Mouse (Mus musculus): Measurements from ENCODE around the gene Vps52.
"Not testable (repeated sequence)": the region's sequence is repeated elsewhere in the genome, so short reads cannot be mapped to it uniquely, and the experiment has no call there.

Vps52 gene

DNA sequence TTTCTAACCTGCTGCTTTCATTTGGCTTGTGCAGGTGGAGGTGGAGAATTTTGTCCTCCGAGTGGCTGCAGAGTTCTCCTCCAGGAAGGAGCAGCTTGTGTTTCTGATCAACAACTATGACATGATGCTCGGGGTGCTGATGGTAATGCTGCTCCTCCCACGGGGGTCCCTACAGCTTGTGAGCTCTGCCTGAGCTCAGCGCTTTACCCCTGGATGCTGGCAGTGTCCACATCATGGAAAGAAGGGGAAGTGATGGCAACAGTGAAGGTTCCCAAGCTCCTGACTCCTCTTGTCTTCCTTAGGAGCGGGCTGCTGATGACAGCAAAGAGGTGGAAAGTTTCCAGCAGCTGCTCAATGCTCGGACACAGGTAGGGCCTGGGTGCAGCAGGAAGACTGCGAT, 7.3 kb downstream of the Vps52 start:
- DNase-seq (ENCODE audit: inconsistent age in 2 of 2, low spot score in 1 of 2), result no peak

DNA sequence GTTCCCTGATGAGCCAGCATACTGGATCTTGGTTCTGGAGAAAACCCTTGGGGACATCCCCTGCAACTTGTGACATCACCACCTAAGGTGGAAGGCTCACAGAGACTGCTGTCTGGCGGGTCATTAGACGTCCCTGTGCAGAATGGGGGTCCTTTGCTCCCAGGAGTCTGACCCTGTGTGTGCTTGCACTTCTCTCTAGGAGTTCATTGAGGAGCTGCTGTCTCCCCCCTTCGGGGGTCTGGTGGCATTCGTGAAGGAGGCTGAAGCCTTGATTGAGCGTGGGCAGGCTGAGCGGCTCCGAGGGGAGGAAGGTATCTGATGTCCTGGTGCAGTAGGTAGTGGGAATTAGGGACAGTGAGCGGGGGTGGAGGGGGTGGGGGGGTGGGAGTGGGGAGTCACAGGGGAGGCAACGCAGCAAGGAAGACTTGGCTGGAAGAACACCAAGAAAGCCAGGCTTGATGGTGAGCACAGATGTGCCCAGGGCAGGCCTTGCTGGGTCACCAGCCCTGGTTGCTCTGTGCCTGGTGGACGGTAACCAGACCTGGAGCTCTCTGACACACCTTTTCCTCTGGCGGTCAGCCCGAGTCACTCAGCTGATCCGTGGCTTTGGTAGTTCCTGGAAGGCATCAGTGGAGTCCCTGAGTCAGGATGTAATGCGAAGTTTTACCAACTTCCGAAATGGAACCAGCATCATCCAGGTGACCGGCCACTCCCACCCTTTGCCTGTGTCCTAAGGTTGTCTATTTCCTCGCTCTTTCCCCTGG, 9.7 kb downstream of the Vps52 start:
- DNase-seq (ENCODE audit: inconsistent age in 2 of 2, low spot score in 1 of 2), result peak in 1 of 2 experiments; percentile 33

DNA sequence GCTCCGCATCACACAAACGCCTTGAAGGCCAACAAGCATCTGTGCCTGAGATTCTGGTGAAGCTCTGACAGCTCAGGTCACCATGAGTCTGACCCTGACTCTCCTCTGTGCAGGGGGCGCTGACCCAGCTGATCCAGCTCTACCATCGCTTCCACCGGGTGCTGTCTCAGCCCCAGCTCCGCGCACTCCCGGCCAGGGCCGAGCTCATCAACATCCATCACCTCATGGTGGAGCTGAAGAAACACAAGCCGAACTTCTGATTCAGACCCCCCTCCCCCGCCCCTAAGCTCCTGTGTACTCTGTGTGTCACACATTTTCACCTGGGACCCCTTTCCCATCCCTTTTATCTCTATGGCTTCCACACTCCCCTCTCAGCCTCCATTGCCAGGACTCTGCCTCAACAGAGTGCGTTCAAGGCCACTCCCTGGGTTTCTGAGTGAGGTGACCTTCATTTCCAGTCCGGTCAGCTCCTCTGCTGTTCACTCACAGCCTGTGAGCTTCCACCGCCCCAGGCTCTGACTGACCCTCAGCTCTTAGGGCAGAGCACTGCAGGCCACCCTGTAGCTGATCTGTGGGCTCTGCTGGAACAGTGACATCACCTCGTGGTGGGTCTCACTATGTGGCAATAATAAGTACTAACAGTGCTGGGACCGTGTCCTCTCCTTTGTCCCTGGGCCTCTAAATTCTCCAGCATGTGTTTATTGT, 10.4 kb downstream of the Vps52 start:
- DNase-seq (ENCODE audit: inconsistent age in 2 of 2, low spot score in 1 of 2), result peak; percentile 74 to 82

DNA sequence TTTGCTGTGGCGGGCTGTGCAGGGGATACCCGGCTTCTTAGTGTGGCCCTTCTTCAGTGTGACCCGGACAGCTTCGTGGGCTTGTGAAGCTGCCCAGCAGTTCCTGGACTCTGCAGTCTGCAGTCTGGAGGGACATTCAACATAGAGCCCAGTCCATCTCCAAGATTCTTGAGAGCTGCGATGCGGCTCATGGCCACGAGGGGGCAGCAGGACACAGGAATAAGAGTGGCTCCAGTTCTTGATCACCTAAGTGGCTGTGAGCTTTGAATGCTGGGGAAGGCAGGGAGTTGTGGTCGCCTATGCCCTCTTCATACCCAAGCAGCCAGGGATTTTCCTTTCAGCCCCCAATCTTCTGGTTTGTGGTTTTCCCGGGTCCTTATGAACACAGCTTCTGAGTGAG, 12.9 kb downstream of the Vps52 start:
- peak; percentile 72 to 92 for DNase-seq (ENCODE audit: inconsistent age in 2 of 2, low spot score in 1 of 2)

DNA sequence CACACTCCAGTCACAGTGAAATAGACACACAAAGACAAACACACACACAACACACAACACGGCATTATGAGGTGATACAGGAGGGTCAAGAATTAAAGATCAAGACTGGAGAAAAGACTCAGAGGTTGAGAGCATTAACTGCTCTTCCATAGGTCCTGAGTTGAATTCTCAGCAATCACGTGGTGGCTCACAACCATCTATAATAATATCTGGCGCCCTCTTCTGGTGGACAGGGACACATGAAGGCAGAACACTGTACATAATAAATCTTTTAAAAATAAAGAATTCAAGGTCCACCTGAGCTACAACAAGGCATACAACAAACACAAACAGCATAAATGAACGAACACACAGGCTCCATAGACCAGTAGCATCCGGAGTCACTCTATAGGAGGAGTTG, 13.3 kb downstream of the Vps52 start:
- peak in 1 of 2 experiments; percentile 67 for DNase-seq (ENCODE audit: inconsistent age in 2 of 2, low spot score in 1 of 2)

DNA sequence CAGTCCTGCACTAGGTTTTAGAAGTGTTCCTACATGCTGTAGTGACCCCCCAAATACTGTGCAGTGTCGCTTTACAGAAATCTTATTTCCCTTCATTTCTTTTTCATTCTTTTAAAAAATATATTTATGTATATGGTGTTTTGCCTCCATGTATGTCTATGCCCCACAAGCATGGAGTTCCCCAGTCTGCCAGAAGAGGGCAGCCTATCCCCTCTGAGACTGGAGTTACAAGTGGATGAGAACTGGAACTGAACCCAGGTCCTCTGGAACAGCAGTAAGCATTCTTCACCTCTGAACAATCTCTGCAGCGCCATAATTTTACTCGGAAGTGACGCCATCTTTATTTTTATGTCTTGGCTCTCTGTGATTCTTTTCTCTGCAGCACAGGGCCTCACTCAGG, 13.8 kb downstream of the Vps52 start:
- no peak for DNase-seq (ENCODE audit: inconsistent age in 2 of 2, low spot score in 1 of 2)

DNA sequence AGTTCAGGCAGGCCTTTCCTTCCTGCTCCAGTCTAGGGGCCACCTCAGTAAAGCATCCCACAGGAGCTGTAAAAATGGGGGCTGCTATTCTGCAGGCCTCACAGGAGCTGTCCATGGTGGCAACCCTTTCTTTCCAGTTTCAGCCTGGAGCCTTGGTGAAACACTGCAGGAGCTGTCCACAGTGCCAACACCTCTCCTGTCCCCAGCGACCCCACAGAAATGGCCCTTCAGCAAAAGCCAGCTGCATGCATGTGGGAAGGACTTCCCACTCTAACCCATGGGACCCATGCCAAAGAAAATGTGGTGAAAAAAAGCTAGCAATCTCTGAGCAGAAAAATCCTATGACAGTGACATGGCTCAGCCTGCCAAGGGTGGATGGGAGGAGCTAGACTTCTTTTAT, 17.1 kb downstream of the Vps52 start:
- peak in 1 of 2 experiments; percentile 38 for DNase-seq (ENCODE audit: inconsistent age in 2 of 2, low spot score in 1 of 2)

DNA sequence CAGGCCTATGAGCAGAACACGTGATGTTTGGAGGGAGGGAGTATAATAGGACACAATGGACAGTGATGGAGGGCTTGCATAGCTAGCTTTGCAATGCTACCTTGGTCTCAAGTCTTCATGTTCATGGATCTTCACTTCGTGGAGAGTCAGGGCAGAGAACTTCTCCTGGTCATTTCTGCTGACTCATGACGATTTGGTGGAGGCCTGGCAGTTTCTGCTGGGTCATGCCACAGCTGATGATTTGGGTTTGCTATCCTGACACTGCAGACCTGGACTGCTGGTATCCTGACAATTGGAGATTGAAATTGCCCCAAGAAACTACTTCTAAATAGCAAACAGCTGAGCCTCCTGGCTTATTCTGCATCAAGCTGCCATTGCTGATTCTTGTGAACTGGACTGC, 18.0 kb downstream of the Vps52 start:
- no peak for DNase-seq (ENCODE audit: inconsistent age in 2 of 2, low spot score in 1 of 2)

DNA sequence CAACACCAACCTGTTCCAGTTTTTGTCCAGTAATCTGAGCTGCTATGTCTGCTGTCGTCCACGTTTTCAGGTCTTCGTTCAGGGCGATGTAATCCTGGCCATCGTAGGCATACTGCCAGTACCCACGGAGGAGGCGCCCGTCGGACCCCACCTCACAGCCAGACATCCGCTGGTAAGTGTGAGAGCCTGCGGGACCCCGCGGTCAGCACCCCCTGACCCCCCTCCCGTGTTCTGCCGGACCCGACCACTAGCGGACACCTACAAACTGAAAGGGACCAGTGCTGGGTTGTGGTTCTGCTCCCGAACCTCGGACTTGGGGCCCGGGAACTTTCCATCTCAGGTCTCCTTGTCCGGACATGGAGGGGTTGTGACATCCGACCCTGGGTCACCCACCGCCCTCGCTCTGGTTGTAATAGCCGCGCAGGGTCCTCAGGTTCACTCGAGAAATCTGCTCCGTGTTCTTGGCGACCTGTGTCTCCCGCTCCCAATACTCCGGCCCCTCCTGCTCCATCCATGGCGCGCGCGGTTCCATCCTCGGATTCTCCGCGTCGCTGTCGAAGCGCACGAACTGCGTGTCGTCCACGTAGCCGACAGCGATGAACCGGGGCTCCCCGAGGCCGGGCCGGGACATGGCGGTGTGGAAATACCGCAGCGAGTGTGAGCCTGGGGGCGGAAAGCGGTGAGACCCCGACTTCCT, 22.4 kb downstream of the Vps52 start:
- peak in 1 of 2 experiments; percentile 24 for DNase-seq (ENCODE audit: inconsistent age in 2 of 2, low spot score in 1 of 2)

DNA sequence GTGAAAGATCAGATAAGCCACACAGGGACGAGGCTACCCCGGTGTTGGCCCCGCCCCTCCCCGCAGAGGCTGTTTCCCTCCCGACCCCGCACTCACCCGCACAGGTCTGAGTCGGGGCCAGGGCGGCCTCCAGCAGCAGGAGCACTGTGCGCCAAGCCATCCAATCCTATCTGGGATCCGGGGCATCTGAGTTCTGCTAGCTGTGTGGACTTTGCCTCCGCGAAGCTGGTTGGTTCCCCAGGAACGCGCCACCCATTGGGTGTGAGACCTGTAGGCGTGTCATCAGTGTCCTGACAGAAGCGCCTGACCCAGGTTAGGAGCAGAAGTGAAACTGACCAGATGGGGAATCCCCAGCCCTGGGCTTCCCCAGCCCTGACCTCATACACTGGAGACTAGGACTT, 23.0 kb downstream of the Vps52 start:
- DNase-seq (ENCODE audit: inconsistent age in 2 of 2, low spot score in 1 of 2), result peak; percentile 91 to 95

DNA sequence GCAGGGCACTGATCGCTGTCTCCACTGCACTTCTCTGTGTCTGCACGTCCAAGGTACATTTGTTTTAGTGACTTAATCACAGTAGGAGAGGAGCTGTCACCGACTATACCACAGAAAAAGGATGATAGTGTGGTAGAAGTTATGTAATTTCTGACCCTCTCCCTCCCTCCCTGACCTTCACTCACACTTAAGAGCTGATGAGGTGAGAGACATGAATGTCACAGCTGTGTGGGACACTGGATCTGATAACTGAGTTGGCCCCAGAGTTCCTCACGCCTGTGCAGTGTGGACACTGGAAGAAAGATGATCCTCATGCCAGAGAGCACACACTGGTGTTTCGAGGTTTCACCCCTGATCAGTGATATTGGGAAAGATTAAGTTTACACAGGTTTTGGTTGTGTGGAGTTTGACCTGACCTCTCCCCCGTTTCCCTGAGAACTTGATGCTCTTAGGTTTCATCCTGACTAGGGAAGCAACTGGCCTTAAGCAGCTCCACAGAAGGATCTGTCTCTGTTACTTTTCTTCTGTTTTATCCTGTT, 24.0 kb downstream of the Vps52 start:
- DNase-seq (ENCODE audit: inconsistent age in 2 of 2, low spot score in 1 of 2), result peak in 1 of 2 experiments; percentile 23

DNA sequence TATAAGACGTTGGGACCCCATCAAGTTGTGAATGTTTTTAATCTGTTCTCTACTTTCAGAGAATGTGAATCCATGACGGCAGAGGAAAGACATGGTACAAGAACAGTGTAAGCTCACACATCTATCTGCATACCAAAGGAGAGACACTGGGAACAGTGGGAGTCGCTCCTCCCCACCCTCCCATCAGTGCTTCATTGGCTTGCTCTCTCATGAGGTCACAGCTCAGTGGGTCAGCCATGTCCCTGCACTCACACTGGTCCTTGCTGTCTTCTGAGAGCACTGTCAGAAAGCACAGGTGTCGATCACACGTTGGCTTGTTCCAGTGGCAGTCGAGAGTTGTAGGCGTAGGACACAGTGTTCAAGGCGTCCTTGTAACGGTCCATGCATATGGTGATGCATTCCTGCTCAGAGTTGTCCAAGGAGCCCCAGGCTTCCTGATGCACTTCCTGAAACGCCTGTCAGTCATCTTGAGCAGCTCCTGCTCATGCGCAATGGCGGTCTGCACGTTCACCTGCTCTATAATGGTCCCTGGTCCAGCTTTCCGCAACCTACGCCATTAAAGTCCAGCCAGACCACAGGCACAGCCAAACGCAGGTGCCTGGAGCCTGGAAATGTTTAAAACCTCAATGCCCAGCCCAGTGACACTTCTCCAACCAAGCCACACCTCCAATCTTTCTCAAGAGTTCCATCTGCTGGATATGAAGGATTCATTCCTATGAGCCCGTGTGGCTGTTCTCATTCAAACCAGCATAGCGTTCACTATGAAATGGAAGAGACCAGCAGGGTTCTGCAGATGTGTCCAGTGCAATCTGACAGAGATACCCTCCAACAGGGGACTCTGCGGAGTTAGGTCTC, 24.8 kb downstream of the Vps52 start:
- peak in 1 of 2 experiments; percentile 28 for DNase-seq (ENCODE audit: inconsistent age in 2 of 2, low spot score in 1 of 2)

DNA sequence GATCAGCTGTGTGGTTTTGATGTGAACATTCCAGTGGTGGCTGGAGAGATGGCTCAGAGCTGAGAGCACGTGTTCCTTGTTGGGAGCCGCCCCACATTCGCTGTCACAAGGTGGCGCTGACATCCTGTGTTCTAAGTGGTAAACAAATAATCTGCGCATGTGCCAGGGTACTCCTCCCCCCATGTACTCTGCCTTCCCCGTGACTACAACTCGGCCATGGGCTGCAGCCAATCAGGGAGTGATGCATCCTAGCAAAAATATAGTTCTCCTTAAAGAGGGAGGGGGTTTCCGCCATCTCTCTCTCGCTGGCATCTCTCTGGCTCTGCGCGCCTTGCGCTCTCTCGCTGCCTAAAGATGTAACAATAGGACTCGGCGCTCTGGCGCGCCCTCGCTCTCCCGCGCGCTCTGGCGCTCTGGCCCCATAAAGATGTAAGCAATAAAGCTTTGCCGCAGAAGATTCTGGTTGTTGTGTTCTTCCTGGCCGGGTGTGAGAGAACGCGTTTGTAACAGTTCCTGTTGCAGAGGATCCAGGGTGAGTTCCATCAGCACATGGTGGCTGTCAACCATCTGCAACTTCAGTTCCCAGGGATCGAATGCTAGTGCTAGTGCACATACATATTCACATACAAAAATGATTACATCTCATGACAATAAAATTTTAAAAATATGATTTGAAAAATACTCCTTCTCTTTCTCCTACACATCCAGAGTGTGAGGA, 25.7 kb downstream of the Vps52 start:
- peak; percentile 89 to 95 for DNase-seq (ENCODE audit: inconsistent age in 2 of 2, low spot score in 1 of 2)

DNA sequence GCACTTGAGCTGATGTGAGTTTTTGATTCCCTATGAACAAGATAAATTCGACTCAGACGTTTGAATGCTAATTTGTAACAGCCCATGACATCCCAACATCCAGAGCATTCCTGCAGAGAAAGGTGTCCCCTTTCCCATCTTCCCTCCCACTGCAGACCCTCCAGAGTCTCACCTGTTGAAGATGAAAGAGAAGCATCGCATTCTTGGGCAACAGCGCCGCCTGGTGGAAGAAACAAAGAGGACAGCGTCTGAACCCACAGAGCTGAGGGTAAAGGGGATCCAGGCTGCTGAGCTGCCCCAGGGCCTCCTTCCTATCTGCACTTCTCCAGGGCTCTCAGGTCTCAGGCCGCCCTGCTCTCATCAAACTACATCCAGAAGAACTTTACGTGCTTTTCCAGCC, 26.5 kb downstream of the Vps52 start:
- DNase-seq (ENCODE audit: inconsistent age in 2 of 2, low spot score in 1 of 2), result peak; percentile 51 to 86

DNA sequence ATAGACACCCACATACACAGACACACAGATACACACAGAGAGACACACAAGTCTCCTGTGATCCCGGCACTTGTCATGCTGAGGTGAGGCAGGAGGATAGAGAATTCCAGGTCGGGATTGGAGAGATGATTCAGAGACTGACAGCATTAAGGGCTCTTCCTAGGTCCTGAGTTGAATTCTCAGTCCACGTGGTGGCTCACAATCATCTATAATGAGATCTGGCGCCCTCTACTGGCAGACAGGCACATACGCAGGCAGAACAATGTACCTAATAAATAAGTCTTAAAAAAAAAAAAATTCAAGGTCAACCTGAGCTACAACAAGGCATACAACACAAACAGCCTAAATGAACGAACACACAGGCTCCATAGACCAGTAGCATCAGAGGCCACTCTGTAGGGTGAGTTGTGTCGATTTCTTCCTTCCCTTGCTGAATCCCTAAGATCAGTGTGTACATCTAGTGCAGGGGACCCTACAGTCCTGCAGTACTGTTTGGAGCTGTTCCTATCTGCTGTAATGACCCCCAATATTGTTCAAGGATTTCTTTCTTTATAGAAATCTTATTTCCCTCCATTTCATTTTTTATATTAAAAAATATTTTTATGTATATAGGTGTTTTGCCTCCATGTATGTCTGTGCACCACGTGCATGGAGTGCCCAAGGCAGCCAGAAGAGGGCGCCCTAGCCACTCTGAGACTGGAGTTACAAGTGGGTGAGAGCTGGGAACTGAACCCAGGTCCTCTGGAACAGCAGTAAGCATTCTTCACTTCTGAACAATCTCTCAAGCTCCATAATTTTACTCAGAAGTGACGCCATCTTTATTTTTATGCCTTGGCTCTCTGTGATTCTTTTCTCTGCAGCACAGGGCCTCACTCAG, 36.4 kb downstream of the Vps52 start:
- DNase-seq (ENCODE audit: inconsistent age in 2 of 2, low spot score in 1 of 2), result peak; percentile 48 to 83

DNA sequence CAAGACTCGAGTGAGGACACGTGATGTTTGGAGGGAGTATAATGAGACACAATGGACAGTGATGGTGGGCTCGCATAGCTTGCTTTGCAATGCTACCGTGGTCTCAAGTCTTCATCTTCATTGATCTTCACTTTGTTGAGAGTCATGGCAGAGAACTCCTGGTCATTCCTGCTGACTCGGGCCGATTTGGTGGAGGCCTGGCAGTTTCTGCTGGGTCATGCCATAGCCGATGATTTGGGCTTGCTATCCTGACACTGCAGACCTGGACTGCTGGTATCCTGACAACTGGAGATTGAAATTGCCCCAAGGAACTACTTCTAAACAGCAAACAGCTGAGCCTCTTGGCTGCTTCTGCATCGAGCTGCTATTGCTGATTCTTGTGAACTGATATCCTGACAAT, 39.3 kb downstream of the Vps52 start:
- DNase-seq (ENCODE audit: inconsistent age in 2 of 2, low spot score in 1 of 2), result no peak

DNA sequence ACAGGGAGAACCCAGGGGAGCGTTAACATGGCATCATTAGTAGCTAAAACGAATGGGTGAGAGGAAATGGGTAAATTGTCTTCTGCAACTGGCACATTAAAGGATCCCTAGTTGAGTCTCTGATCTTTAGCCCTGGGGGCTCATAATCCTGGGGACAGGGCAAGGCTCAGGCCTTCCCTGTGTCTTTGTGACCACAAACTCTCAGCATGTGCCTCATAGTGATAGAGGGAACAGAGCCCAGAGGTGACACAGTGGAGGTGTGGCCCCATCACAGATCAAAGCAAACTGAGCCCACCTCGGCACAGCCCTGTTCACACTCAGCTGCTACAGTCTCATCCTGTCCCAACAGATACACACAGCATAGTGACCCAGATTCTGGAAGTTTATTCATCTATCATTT, 40.0 kb downstream of the Vps52 start:
- DNase-seq (ENCODE audit: inconsistent age in 2 of 2, low spot score in 1 of 2), result no peak

DNA sequence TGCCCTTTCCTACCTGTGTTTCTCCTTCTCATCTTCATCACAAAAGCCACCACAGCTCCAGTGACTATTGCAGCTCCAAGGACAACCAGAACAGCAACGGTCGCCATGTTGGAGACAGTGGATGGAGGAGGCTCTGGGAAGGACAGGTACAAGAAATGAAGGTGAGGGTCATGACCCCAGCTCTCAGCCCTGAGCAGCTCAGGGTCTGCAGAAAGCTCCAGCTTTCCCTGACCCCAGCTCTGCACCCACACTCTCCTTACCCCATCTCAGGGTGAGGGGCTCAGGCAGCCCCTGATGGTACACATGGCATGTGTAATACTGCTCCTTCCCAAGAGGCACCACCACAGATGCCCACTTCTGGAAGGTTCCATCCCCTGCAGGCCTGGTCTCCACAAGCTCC, 41.4 kb downstream of the Vps52 start:
- DNase-seq (ENCODE audit: inconsistent age in 2 of 2, low spot score in 1 of 2), result not testable (repeated sequence)

DNA sequence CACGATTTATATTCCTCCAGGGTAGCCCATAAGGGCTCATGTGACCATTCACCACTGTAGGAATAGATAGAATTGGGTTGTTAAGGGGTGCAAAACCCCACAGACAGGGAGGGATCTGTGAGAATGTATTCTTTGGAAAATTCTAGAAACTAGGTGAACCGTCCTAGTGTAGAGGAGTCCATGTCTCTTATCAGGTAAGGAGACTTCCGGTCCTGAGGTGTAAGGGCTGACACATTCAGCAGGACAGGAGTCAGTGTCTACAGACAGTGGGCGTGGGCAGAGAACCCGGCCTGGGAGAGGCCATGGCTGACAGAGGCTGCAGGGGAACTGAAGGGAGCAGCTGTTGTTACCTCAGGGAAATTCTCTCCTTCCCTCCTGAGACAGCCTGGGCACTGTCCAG, 43.1 kb downstream of the Vps52 start:
- not testable (repeated sequence) for DNase-seq (ENCODE audit: inconsistent age in 2 of 2, low spot score in 1 of 2)
